Mouse (Mus musculus): ENCODE measurements at regions not wholly inside any gene's neighbourhood (a gene's known extent, or its start where the extent isn't known, plus 50 kb on each side); places are given as distances from the start of the nearest gene placed in this dataset.

DNA sequence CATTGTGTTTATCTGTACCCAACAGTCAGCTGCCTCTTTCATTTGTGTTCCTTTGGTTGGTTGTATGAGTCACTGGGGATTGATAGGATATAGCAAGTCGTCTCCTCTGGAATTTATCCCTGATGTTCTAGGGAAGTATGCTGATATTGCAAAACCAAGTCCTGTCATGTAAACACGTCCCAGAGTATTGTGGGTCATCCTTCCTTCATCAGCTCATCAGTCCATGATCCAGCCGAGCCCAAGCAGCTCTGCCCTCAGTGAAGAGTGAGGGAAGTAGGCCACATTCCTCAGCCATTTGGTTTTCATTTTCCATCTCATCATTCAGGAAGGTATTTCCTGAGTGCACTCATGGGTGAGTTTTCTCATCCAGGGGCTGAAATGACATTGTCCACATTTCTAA, 54.3 kb upstream of the Ampd3 start:
- no peak for TF ChIP-seq CTCF (IDR thresholded peaks at IDR 0.05; ENCODE audit: insufficient read depth, low read depth, low read length)
- TF ChIP-seq POLR2A (IDR thresholded peaks at IDR 0.05; ENCODE audit: insufficient read depth, low read depth, low read length), result no peak

Data from olfactory bulb, adult 2 months (tissue).